Mouse (Mus musculus) bone marrow macrophage, adult 2 months (primary cell): ENCODE data around the gene Xpo6. TPM values are rescaled to one million over a fixed set of nuclear protein-coding genes. Genes with fewer than 3 reads are reported as not detected.

Source experiments
- H3K27ac ChIP-seq: 2 replicates; pipeline ENCODE4 v1.5.1; 2012; ENCODE audit warnings: low read depth, low read length; ENCODE audit not compliant: insufficient read depth
- H3K4me1 ChIP-seq: 2 replicates; pipeline ENCODE4 v1.6.1; 2012; ENCODE audit warnings: low read length; ENCODE audit not compliant: control insufficient read depth, insufficient read depth
- H3K4me3 ChIP-seq: 2 replicates; pipeline ENCODE4 v1.5.1; 2012; ENCODE audit warnings: mild to moderate bottlenecking, low read length, moderate library complexity; ENCODE audit not compliant: insufficient read depth
- CTCF ChIP-seq: IDR thresholded peaks from 2 replicates; pipeline ENCODE4 v1.5.1; 2012; ENCODE audit warnings: low read depth, mild to moderate bottlenecking, low read length, moderate library complexity
- POLR2A ChIP-seq: IDR thresholded peaks from 2 replicates; pipeline ENCODE4 v1.6.1; 2012; ENCODE audit warnings: mild to moderate bottlenecking, low read depth, low read length, borderline replicate concordance
- polyA plus RNA-seq: library from polyadenylated mRNA; stranded (reverse); fragments of >200 nt; gene quantifications from 2 replicates; pipeline ENCODE4 v1.2.4, GENCODE M21; 2012; ENCODE audit not compliant: missing spikeins, insufficient read depth, insufficient read length

Xpo6 gene
- polyA plus RNA-seq, 1 experiment: 64.2 TPM

DNA sequence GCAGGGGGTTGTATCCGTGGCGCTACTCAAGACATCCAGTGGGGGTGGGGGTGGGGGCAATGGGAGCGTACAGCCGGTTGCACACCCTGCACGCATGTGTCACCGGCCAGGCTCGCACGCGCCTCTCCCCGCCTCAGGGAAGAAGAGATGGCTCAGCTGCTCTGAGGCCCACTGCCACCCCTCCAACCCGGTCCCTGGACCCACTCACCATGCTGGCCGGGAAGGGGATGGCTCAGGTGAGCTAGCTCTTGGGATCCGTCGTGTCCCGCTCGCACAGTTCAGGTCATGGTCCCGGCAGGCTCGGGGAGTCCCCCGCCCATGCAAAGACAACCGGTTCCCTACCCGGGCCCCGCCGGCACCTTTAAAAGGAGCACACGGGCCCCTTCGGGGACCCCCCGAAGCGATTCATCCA, 604 bp downstream of the Xpo6 start:
- Histone ChIP-seq H3K4me1 (peaks cover 13% of the 10 kb centered on the region), H3K4me3 (peak overlapping the region; percentile 99), H3K27ac (peak overlapping the region; percentile 41)
- TF ChIP-seq CTCF (no peak; the same call in 1 of the 2 replicates), POLR2A (no peak)

DNA sequence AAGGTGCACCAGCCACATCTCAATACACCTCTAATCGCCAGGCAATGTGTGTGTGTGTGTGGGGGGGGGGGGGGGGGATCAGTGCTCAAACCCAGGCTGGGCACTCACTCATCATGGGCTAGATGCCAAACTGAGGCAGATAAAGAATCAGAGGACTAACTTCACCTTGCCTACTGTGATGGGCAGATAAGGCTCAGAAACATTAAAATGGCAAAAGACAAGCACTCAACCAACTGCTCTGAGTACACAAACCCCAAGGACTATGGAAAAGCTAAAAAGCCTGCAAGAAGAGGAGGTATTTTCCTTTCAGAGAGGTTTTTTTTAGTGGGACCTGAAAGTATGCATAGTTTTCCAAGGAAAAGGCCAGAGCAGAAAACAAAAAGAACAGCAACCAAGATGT, 1.4 kb downstream of the Xpo6 start:
- Histone ChIP-seq H3K4me1 (peaks cover 19% of the 10 kb centered on the region), H3K27ac (no peak overlapping the region), H3K4me3 (peak overlapping the region; percentile 99)
- no peak for TF ChIP-seq POLR2A
- no peak for TF ChIP-seq CTCF

DNA sequence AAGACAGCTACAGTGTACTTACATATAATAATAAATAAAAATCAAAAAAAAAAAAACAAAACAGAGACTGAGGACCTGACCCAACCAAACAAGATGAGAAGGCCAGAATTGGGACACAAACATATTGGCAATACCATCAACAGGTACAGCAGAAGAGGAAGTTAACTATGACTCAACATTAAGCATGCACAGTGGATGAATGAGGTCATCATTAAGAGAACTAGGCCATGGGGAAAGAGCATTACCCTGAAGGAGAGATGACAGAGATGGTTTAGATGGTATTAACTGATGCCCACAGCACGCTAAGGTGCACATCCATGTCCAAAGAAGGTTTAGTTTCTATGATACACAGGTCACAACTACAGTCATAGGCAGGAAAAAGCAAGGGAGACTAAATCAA, 6.1 kb downstream of the Xpo6 start:
- peaks cover 27% of the 10 kb centered on the region for H3K4me1 ChIP-seq
- no peak overlapping the region for H3K27ac ChIP-seq
- TF ChIP-seq POLR2A (no peak), CTCF (no peak)

DNA sequence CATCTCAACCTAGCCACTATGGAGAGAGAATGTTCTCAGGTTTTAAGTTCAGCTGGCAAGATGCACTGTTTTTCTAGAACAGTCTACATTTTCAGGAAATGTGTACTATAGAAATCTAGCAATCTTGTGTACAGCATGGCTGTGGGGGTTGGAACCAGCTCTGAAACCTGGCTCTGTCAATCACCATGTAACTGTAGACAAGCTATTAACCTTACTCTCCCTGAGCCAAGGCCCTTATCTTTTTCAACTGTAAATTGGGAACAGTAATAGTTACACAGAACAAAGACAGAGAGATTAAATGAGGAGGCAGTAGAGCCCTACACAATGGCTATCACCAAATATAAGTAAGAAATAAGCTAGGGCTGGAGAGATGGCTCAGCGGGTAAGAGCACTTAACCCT, 8.8 kb downstream of the Xpo6 start:
- Histone ChIP-seq H3K4me3 (no peak overlapping the region), H3K4me1 (peaks cover 28% of the 10 kb centered on the region), H3K27ac (no peak overlapping the region)
- TF ChIP-seq POLR2A (no peak), CTCF (no peak)

More for the DNA sequence above, 6.1 kb downstream of the Xpo6 start:
- no peak overlapping the region for H3K4me3 ChIP-seq

DNA sequence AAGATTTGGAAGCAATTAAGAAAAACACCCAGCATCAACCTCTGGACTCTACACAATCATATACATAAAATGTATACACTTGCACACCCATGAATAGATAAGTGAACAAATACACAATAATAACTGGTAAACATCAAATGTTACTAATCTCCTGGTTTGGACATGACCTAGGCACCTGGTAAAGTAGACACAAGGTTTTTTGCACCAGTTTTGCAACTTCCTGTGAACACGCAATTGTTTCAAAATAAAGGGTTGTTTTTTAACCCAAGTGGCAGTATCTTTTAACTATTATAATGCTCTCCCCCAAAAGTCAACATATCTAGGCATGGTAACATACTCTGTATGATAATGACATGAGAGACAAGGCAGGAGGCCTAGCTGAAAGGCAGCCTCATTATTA, 10.8 kb downstream of the Xpo6 start:
- TF ChIP-seq POLR2A: no peak
- no peak for TF ChIP-seq CTCF
- peaks cover 32% of the 10 kb centered on the region for H3K4me1 ChIP-seq
- no peak overlapping the region for H3K4me3 ChIP-seq
- H3K27ac ChIP-seq: no peak overlapping the region

- peaks cover 41% of the 10 kb centered on the region for H3K4me1 ChIP-seq
- no peak overlapping the region for H3K4me3 ChIP-seq
- no peak overlapping the region for H3K27ac ChIP-seq
- no peak for TF ChIP-seq CTCF
- no peak for TF ChIP-seq POLR2A
Measured at GRCm38 (mm10) chr7:126185999-126186398, 14.3 kb downstream of the Xpo6 start.

DNA sequence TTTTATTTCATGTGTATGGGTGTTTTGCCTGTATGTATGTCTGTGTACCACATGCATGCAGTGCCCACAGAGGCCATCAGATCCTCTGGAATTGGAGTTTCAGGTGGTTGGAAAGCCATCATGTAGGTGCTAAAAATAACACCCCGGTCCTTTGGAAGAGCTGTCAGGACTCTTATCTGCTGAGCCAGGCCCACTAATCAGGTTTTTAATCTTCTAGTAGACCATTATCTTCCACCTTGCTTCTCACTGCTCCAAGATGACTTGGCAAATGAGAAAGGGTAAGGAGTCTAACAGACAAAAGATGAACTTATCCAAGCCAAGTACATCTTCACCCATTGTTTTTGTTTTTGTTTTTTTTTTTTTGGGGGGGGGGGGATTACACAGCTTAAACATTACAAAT, 16.7 kb downstream of the Xpo6 start:
- no peak for TF ChIP-seq CTCF
- H3K4me1 ChIP-seq: peaks cover 45% of the 10 kb centered on the region
- H3K27ac ChIP-seq: no peak overlapping the region
- no peak overlapping the region for H3K4me3 ChIP-seq

GRCm38 (mm10) chr7:126181487-126181886, 18.8 kb downstream of the Xpo6 start:
- TF ChIP-seq POLR2A: no peak
- TF ChIP-seq CTCF: no peak
- Histone ChIP-seq H3K4me1 (peaks cover 48% of the 10 kb centered on the region), H3K4me3 (no peak overlapping the region), H3K27ac (peak overlapping the region; percentile 53)

DNA sequence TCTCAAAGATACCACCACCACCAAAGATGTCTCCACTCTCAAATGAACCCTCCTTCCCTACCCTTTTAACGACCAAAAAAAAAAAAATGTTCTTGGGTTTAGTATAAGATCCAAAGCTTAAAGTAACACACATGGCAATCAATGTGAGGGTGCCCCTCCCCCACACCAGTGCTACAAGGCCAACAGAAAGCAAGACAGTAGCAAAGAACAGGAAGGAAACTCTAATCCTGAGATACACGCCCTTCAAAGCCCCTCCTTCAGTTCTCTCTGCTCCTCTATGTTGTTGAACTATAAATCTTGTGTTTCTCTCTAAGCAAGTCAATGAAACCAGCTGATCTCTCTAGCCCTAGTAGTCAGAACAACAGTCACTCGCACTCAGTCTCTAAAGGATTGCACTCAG, 19.3 kb downstream of the Xpo6 start:
- Histone ChIP-seq H3K4me1 (peaks cover 47% of the 10 kb centered on the region), H3K27ac (peak overlapping the region; percentile 53), H3K4me3 (no peak overlapping the region)
- TF ChIP-seq POLR2A (no peak), CTCF (no peak)

DNA sequence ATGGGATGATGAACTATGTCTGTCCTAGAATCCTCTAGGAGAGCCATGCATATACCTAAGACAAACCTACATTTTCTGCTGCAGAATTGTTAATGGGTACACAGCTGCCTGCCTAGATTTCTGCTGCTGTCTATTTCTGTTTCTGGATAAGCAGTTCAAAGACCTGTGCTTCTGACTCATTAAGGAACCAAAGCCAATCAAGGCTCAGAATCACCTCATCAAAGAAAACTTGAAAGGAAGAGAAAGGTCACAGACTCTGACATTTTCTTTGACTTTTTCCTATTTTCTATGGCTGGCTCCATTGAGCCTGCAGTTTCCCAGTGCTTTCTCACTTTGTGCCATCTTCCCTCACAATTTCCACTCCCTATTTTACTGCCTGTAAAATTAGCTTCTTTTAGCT, 21.5 kb downstream of the Xpo6 start:
- H3K4me1 ChIP-seq: peaks cover 50% of the 10 kb centered on the region
- TF ChIP-seq CTCF (no peak), POLR2A (no peak)
- no peak overlapping the region for H3K27ac ChIP-seq
- H3K4me3 ChIP-seq: no peak overlapping the region

GRCm38 (mm10) chr7:126175999-126176398, 24.3 kb downstream of the Xpo6 start:
- H3K4me3 ChIP-seq: no peak overlapping the region
- H3K27ac ChIP-seq: no peak overlapping the region
- peak; percentile 63 for TF ChIP-seq CTCF
- no peak for TF ChIP-seq POLR2A
- peaks cover 39% of the 10 kb centered on the region for H3K4me1 ChIP-seq
